Mouse (Mus musculus): ENCODE results near the gene Pla2g3. TPM values are rescaled to one million over a fixed set of nuclear protein-coding genes. Genes with fewer than 3 reads are reported as not detected.
A peak's percentile ranks its signal among the peaks of the same experiment; 100 is the strongest.

Pla2g3 gene
- polyA plus RNA-seq, 1 experiment from 2014 or later: 0.10 TPM

GRCm38 (mm10) chr11:3494857-3495256, 6.8 kb downstream of the Pla2g3 start:
- ATAC-seq (replicated peaks; ENCODE audit: insufficient number of reproducible peaks, insufficient read depth, low FRiP score, low read depth): no peak; the same call in 1 of the 2 replicates
- Histone ChIP-seq H3K4me2 (no peak overlapping the region), H3K27ac (no peak overlapping the region), H3K9me3 (replicated peaks) (no peaks in the 10 kb centered on the region), H3K36me3 (no peaks in the 10 kb centered on the region), H3K4me3 (no peak overlapping the region), H3K9ac (no peak overlapping the region), H3K4me1 (replicated peaks) (0 out of 2 replicates have a peak, but pooled peaks cover 5% of the 10 kb centered on the region), H3K27me3 (no peaks in the 10 kb centered on the region)
- WGBS: 75% methylated on average over 17 of the region's 17 CpGs

- Histone ChIP-seq H3K36me3 (no peaks in the 10 kb centered on the region), H3K4me2 (no peak overlapping the region), H3K27me3 (no peaks in the 10 kb centered on the region), H3K27ac (no peak overlapping the region), H3K4me3 (no peak overlapping the region), H3K9ac (no peak overlapping the region), H3K9me3 (replicated peaks) (no peaks in the 10 kb centered on the region), H3K4me1 (replicated peaks) (0 out of 2 replicates have a peak, but pooled peaks cover 5% of the 10 kb centered on the region)
- no peak for ATAC-seq (replicated peaks; ENCODE audit: insufficient number of reproducible peaks, insufficient read depth, low FRiP score, low read depth)
- WGBS: 77% methylated on average over 14 of the region's 14 CpGs
Measured at GRCm38 (mm10) chr11:3495496-3495895, 7.4 kb downstream of the Pla2g3 start.

- no peak for ATAC-seq (replicated peaks; ENCODE audit: insufficient number of reproducible peaks, insufficient read depth, low FRiP score, low read depth)
- Histone ChIP-seq H3K27me3 (no peaks in the 10 kb centered on the region), H3K4me3 (no peak overlapping the region), H3K27ac (no peak overlapping the region), H3K9me3 (replicated peaks) (no peaks in the 10 kb centered on the region), H3K9ac (no peak overlapping the region), H3K4me2 (no peak overlapping the region), H3K4me1 (replicated peaks) (0 out of 2 replicates have a peak, but pooled peaks cover 5% of the 10 kb centered on the region), H3K36me3 (no peaks in the 10 kb centered on the region)
- WGBS: 52% methylated on average over 5 of the region's 5 CpGs
Measured at GRCm38 (mm10) chr11:3496756-3497155, 8.7 kb downstream of the Pla2g3 start.

GRCm38 (mm10) chr11:3497296-3497695, 9.2 kb downstream of the Pla2g3 start:
- H3K36me3 ChIP-seq: no peaks in the 10 kb centered on the region
- 0 out of 2 replicates have a peak, but pooled peaks cover under 1% of the 10 kb centered on the region for H3K4me1 ChIP-seq (replicated peaks)
- no peak overlapping the region for H3K27ac ChIP-seq
- ATAC-seq (replicated peaks; ENCODE audit: insufficient number of reproducible peaks, insufficient read depth, low FRiP score, low read depth): no peak
- H3K27me3 ChIP-seq: no peaks in the 10 kb centered on the region
- H3K9me3 ChIP-seq (replicated peaks): no peaks in the 10 kb centered on the region
- H3K4me2 ChIP-seq: no peak overlapping the region
- no peak overlapping the region for H3K9ac ChIP-seq
- H3K4me3 ChIP-seq: no peak overlapping the region
- WGBS: 95% methylated on average over 1 of the region's 1 CpGs

- ATAC-seq (replicated peaks; ENCODE audit: insufficient number of reproducible peaks, insufficient read depth, low FRiP score, low read depth): no peak
- Histone ChIP-seq H3K4me1 (replicated peaks) (peaks cover 23% of the 10 kb centered on the region), H3K27me3 (no peaks in the 10 kb centered on the region), H3K4me3 (no peak overlapping the region), H3K9ac (no peak overlapping the region), H3K9me3 (replicated peaks) (no peaks in the 10 kb centered on the region), H3K27ac (no peak overlapping the region), H3K36me3 (no peaks in the 10 kb centered on the region), H3K4me2 (no peak overlapping the region)
- WGBS: 74% methylated on average over 17 of the region's 17 CpGs
Measured at GRCm38 (mm10) chr11:3502057-3502456, 14.0 kb downstream of the Pla2g3 start.

- Histone ChIP-seq H3K4me1 (replicated peaks) (peaks cover 23% of the 10 kb centered on the region), H3K9me3 (replicated peaks) (no peaks in the 10 kb centered on the region), H3K4me2 (no peak overlapping the region), H3K4me3 (no peak overlapping the region), H3K27ac (no peak overlapping the region), H3K27me3 (no peaks in the 10 kb centered on the region), H3K9ac (no peak overlapping the region), H3K36me3 (no peaks in the 10 kb centered on the region)
- 77% methylated on average over 18 of the region's 18 CpGs for WGBS
- ATAC-seq (replicated peaks; ENCODE audit: insufficient number of reproducible peaks, insufficient read depth, low FRiP score, low read depth): no peak
Measured at GRCm38 (mm10) chr11:3502459-3503072, 14.5 kb downstream of the Pla2g3 start.

- no peaks in the 10 kb centered on the region for H3K9me3 ChIP-seq (replicated peaks)
- H3K27me3 ChIP-seq: no peaks in the 10 kb centered on the region
- 64% methylated on average over 11 of the region's 11 CpGs for WGBS
- H3K4me3 ChIP-seq: peak overlapping the region; percentile 50
- peaks cover 36% of the 10 kb centered on the region for H3K4me1 ChIP-seq (replicated peaks)
- peak overlapping the region; percentile 60 for H3K4me2 ChIP-seq
- ATAC-seq (replicated peaks; ENCODE audit: insufficient number of reproducible peaks, insufficient read depth, low FRiP score, low read depth): no peak
- peak overlapping the region; percentile 64 for H3K27ac ChIP-seq
- peak overlapping the region; percentile 60 for H3K9ac ChIP-seq
- H3K36me3 ChIP-seq: no peaks in the 10 kb centered on the region
Measured at GRCm38 (mm10) chr11:3503755-3504693, 15.9 kb downstream of the Pla2g3 start.

- ATAC-seq (replicated peaks; ENCODE audit: insufficient number of reproducible peaks, insufficient read depth, low FRiP score, low read depth): peak; percentile 56
- WGBS: 12% methylated on average over 7 of the region's 7 CpGs
- no peak overlapping the region for H3K4me3 ChIP-seq
- no peak overlapping the region for H3K4me2 ChIP-seq
- no peaks in the 10 kb centered on the region for H3K36me3 ChIP-seq
- no peaks in the 10 kb centered on the region for H3K9me3 ChIP-seq (replicated peaks)
- H3K27ac ChIP-seq: peak overlapping the region; percentile 92
- no peak overlapping the region for H3K9ac ChIP-seq
- peaks cover 46% of the 10 kb centered on the region for H3K4me1 ChIP-seq (replicated peaks)
- no peaks in the 10 kb centered on the region for H3K27me3 ChIP-seq
Measured at GRCm38 (mm10) chr11:3508226-3508625, 20.1 kb downstream of the Pla2g3 start.

GRCm38 (mm10) chr11:3509181-3510085, 21.3 kb downstream of the Pla2g3 start:
- Histone ChIP-seq H3K9ac (peak overlapping the region; percentile 12; the same call in 1 of the 2 replicates), H3K4me3 (no peak overlapping the region), H3K27me3 (no peaks in the 10 kb centered on the region), H3K4me2 (0 out of 2 replicates have a peak overlapping the region, but pooled peaks have one; percentile 24), H3K27ac (peak overlapping the region; percentile 92), H3K9me3 (replicated peaks) (no peaks in the 10 kb centered on the region), H3K4me1 (replicated peaks) (peaks cover 39% of the 10 kb centered on the region), H3K36me3 (no peaks in the 10 kb centered on the region)
- ATAC-seq (replicated peaks; ENCODE audit: insufficient number of reproducible peaks, insufficient read depth, low FRiP score, low read depth): peak; percentile 79
- WGBS: 44% methylated on average over 8 of the region's 8 CpGs

- no peaks in the 10 kb centered on the region for H3K36me3 ChIP-seq
- peak overlapping the region; percentile 92 for H3K27ac ChIP-seq
- H3K4me1 ChIP-seq (replicated peaks): peaks cover 38% of the 10 kb centered on the region
- H3K9me3 ChIP-seq (replicated peaks): no peaks in the 10 kb centered on the region
- no peak overlapping the region for H3K4me3 ChIP-seq
- no peak overlapping the region for H3K9ac ChIP-seq
- H3K4me2 ChIP-seq: no peak overlapping the region
- no peak for ATAC-seq (replicated peaks; ENCODE audit: insufficient number of reproducible peaks, insufficient read depth, low FRiP score, low read depth)
- no peaks in the 10 kb centered on the region for H3K27me3 ChIP-seq
- 69% methylated on average over 2 of the region's 2 CpGs for WGBS
Measured at GRCm38 (mm10) chr11:3510321-3510720, 22.2 kb downstream of the Pla2g3 start.

GRCm38 (mm10) chr11:3513291-3513690, 25.2 kb downstream of the Pla2g3 start:
- ATAC-seq (replicated peaks; ENCODE audit: insufficient number of reproducible peaks, insufficient read depth, low FRiP score, low read depth): no peak
- Histone ChIP-seq H3K36me3 (no peaks in the 10 kb centered on the region), H3K27me3 (no peaks in the 10 kb centered on the region), H3K27ac (no peak overlapping the region), H3K4me2 (no peak overlapping the region), H3K9ac (no peak overlapping the region), H3K9me3 (replicated peaks) (no peaks in the 10 kb centered on the region), H3K4me3 (no peak overlapping the region), H3K4me1 (replicated peaks) (peaks cover 56% of the 10 kb centered on the region)
- 76% methylated on average over 6 of the region's 6 CpGs for WGBS

All from heart, embryonic 15.5 days (tissue).